Mouse (Mus musculus): ENCODE data around the gene Mdm1. TPM values are rescaled to one million over a fixed set of nuclear protein-coding genes. Genes with fewer than 3 reads are reported as not detected.

Gene Mdm1
- polyA plus RNA-seq (2015; fragmentation: Nextera tagmentation; extraction: Ambion mirVana): 15.2 and 17.9 TPM in 2 replicates

DNA sequence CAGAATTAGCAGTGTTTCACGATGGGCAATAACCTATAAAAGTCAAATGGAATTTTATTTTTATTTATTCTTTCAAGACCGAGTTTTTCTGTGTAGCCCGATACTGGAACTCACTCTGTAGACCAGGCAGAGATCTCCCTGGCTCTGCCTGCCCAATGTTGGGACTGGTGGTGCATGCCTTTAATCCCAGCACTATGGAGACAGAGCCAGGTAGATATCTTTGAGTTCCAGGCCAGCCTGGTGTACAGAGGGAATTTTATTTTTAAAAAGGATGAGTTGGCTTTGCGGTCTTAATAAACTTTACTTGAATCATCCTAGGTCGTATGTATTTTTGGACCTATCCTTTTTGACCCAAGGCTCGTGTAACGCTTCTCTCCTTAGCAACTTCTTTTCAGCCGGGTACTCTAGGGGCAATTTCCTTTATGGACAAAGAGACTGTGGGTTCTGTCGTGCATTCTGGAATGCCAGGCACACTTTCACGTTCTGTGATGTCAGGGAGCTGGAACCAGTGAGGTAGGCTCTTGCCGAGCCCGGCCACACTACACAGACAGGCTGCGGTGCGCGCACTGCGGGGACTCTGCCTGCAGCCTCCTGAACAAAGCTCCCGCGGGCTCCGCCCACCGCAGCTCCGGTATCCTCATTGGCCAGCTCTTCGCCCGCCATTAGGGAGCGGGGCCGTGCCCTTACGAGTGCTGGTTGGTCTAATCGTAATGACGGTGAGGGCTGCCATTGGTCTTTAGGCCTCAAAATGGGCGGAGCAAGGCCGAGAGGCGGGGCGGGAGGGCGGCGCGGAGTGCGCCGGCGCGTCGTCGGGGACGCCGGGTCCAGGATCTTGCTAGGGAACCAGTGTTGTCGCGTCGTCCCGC is at the start of gene Mdm1:
Gene Mdm1 (plus strand): TSS at position 794 of the 866 bp plus-strand sequence.
- Histone ChIP-seq H3K27ac (ENCODE audit: low read length) (no peak within 1 kb of the TSS), H3K27me3 (ENCODE audit: control insufficient read depth, insufficient read depth, low read length) (no peaks in the 10 kb centered on the region), H3K4me2 (ENCODE audit: low read depth, low read length) (peak within 1 kb of the TSS; percentile 73), H3K36me3 (ENCODE audit: control insufficient read depth, insufficient read depth, low read length) (no peaks in the 10 kb centered on the region), H3K4me3 (replicated peaks; ENCODE audit: low read length) (peak within 1 kb of the TSS; percentile 75), H3K9ac (ENCODE audit: low read length) (peak within 1 kb of the TSS; percentile 77), H3K9me3 (replicated peaks; ENCODE audit: control insufficient read depth, low read length) (no peaks in the 10 kb centered on the region), H3K4me1 (ENCODE audit: control insufficient read depth, insufficient read depth, low read length) (0 out of 2 replicates have a peak, but pooled peaks cover 4% of the 10 kb centered on the region)
- 5% methylated on average over 47 of the region's 47 CpGs for WGBS
- ATAC-seq (ENCODE audit: insufficient read depth, low FRiP score): peak; percentile 99

- H3K4me1 ChIP-seq (ENCODE audit: control insufficient read depth, insufficient read depth, low read length): 0 out of 2 replicates have a peak, but pooled peaks cover 4% of the 10 kb centered on the region
- no peaks in the 10 kb centered on the region for H3K9me3 ChIP-seq (replicated peaks; ENCODE audit: control insufficient read depth, low read length)
- no peak overlapping the region for H3K4me2 ChIP-seq (ENCODE audit: low read depth, low read length)
- no peak overlapping the region for H3K27ac ChIP-seq (ENCODE audit: low read length)
- ATAC-seq (ENCODE audit: insufficient read depth, low FRiP score): no peak
- no peak overlapping the region for H3K4me3 ChIP-seq (replicated peaks; ENCODE audit: low read length)
- H3K9ac ChIP-seq (ENCODE audit: low read length): no peak overlapping the region
- 72% methylated on average over 6 of the region's 6 CpGs for WGBS
- no peaks in the 10 kb centered on the region for H3K27me3 ChIP-seq (ENCODE audit: control insufficient read depth, insufficient read depth, low read length)
- H3K36me3 ChIP-seq (ENCODE audit: control insufficient read depth, insufficient read depth, low read length): no peaks in the 10 kb centered on the region
Measured at GRCm38 (mm10) chr10:118092745-118093144, 48.9 kb upstream of the Mdm1 start.

DNA sequence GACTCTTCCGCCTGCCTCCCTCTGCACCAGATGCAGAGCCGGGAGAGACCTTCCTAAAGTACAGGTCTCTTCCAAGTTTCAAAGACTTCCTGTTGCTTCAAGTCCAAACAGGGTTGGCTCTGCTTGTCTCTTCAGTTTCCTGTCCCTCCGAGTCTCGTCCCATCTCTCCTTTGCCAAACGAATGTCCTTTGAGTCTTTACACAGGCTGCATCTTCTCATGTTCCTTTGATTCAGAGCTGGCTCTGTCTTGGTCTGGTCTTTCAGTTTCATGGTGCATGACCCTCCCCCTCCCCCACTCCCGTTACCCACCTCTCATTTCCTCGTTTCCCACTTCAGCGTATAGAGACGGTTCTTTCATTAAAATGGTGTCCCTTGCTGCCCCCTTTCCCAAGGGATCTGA is 47.9 kb upstream of the Mdm1 start:
- 0 out of 2 replicates have a peak, but pooled peaks cover 2% of the 10 kb centered on the region for H3K4me1 ChIP-seq (ENCODE audit: control insufficient read depth, insufficient read depth, low read length)
- H3K4me2 ChIP-seq (ENCODE audit: low read depth, low read length): no peak overlapping the region
- 56% methylated on average over 9 of the region's 9 CpGs for WGBS

GRCm38 (mm10) chr10:118094853-118095252 is 46.8 kb upstream of the Mdm1 start:
- WGBS: 82% methylated on average over 4 of the region's 4 CpGs
- Histone ChIP-seq H3K9me3 (replicated peaks; ENCODE audit: control insufficient read depth, low read length) (no peaks in the 10 kb centered on the region), H3K27me3 (ENCODE audit: control insufficient read depth, insufficient read depth, low read length) (no peaks in the 10 kb centered on the region), H3K27ac (ENCODE audit: low read length) (no peak overlapping the region), H3K4me3 (replicated peaks; ENCODE audit: low read length) (no peak overlapping the region), H3K4me1 (ENCODE audit: control insufficient read depth, insufficient read depth, low read length) (0 out of 2 replicates have a peak, but pooled peaks cover 2% of the 10 kb centered on the region), H3K36me3 (ENCODE audit: control insufficient read depth, insufficient read depth, low read length) (no peaks in the 10 kb centered on the region), H3K9ac (ENCODE audit: low read length) (no peak overlapping the region), H3K4me2 (ENCODE audit: low read depth, low read length) (no peak overlapping the region)
- no peak for ATAC-seq (ENCODE audit: insufficient read depth, low FRiP score)

More for the DNA sequence above, 47.9 kb upstream of the Mdm1 start:
- Histone ChIP-seq H3K9ac (ENCODE audit: low read length) (no peak overlapping the region), H3K9me3 (replicated peaks; ENCODE audit: control insufficient read depth, low read length) (no peaks in the 10 kb centered on the region), H3K27ac (ENCODE audit: low read length) (no peak overlapping the region), H3K36me3 (ENCODE audit: control insufficient read depth, insufficient read depth, low read length) (no peaks in the 10 kb centered on the region), H3K27me3 (ENCODE audit: control insufficient read depth, insufficient read depth, low read length) (no peaks in the 10 kb centered on the region), H3K4me3 (replicated peaks; ENCODE audit: low read length) (no peak overlapping the region)
- ATAC-seq (ENCODE audit: insufficient read depth, low FRiP score): no peak

- Histone ChIP-seq H3K9me3 (replicated peaks; ENCODE audit: control insufficient read depth, low read length) (no peaks in the 10 kb centered on the region), H3K9ac (ENCODE audit: low read length) (no peak overlapping the region), H3K4me2 (ENCODE audit: low read depth, low read length) (no peak overlapping the region), H3K27me3 (ENCODE audit: control insufficient read depth, insufficient read depth, low read length) (no peaks in the 10 kb centered on the region), H3K4me3 (replicated peaks; ENCODE audit: low read length) (no peak overlapping the region), H3K36me3 (ENCODE audit: control insufficient read depth, insufficient read depth, low read length) (no peaks in the 10 kb centered on the region), H3K27ac (ENCODE audit: low read length) (no peak overlapping the region), H3K4me1 (ENCODE audit: control insufficient read depth, insufficient read depth, low read length) (0 out of 2 replicates have a peak, but pooled peaks cover 2% of the 10 kb centered on the region)
- 80% methylated on average over 6 of the region's 6 CpGs for WGBS
- ATAC-seq (ENCODE audit: insufficient read depth, low FRiP score): no peak
Measured at GRCm38 (mm10) chr10:118096223-118096622, 45.4 kb upstream of the Mdm1 start.

DNA sequence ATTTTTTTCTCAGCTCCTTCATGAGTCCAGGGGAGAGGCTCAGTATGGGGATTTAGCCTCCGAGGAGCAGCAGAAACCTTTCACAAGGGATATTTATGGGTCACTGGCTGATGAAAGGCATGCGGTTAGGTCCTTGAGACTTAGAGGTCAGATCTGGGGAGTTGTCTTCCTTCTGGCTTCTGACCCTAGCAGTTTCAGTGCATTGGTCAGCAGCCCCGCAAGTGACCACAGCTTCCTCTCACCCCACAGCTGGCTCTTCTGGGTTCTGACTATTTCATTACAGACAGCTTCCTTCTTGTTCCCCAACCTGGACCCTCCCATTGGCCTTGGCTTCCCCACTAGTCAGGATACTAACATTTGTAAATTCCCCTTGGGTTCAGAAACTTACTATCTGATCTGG is 43.7 kb upstream of the Mdm1 start:
- 0 out of 2 replicates have a peak, but pooled peaks cover 2% of the 10 kb centered on the region for H3K4me1 ChIP-seq (ENCODE audit: control insufficient read depth, insufficient read depth, low read length)
- H3K27ac ChIP-seq (ENCODE audit: low read length): no peak overlapping the region
- H3K9me3 ChIP-seq (replicated peaks; ENCODE audit: control insufficient read depth, low read length): no peaks in the 10 kb centered on the region
- no peaks in the 10 kb centered on the region for H3K27me3 ChIP-seq (ENCODE audit: control insufficient read depth, insufficient read depth, low read length)
- H3K4me2 ChIP-seq (ENCODE audit: low read depth, low read length): no peak overlapping the region
- no peaks in the 10 kb centered on the region for H3K36me3 ChIP-seq (ENCODE audit: control insufficient read depth, insufficient read depth, low read length)
- H3K9ac ChIP-seq (ENCODE audit: low read length): no peak overlapping the region
- no peak overlapping the region for H3K4me3 ChIP-seq (replicated peaks; ENCODE audit: low read length)
- WGBS: 79% methylated on average over 3 of the region's 3 CpGs
- no peak for ATAC-seq (ENCODE audit: insufficient read depth, low FRiP score)

- Histone ChIP-seq H3K36me3 (ENCODE audit: control insufficient read depth, insufficient read depth, low read length) (no peaks in the 10 kb centered on the region), H3K9me3 (replicated peaks; ENCODE audit: control insufficient read depth, low read length) (no peaks in the 10 kb centered on the region), H3K27ac (ENCODE audit: low read length) (no peak overlapping the region), H3K4me2 (ENCODE audit: low read depth, low read length) (no peak overlapping the region), H3K27me3 (ENCODE audit: control insufficient read depth, insufficient read depth, low read length) (no peaks in the 10 kb centered on the region), H3K9ac (ENCODE audit: low read length) (no peak overlapping the region), H3K4me1 (ENCODE audit: control insufficient read depth, insufficient read depth, low read length) (no peaks in the 10 kb centered on the region), H3K4me3 (replicated peaks; ENCODE audit: low read length) (no peak overlapping the region)
- ATAC-seq (ENCODE audit: insufficient read depth, low FRiP score): no peak
- 71% methylated on average over 5 of the region's 5 CpGs for WGBS
Measured at GRCm38 (mm10) chr10:118100570-118100969, 41.0 kb upstream of the Mdm1 start.

- H3K4me1 ChIP-seq (ENCODE audit: control insufficient read depth, insufficient read depth, low read length): no peaks in the 10 kb centered on the region
- no peak overlapping the region for H3K9ac ChIP-seq (ENCODE audit: low read length)
- H3K27ac ChIP-seq (ENCODE audit: low read length): no peak overlapping the region
- no peak overlapping the region for H3K4me2 ChIP-seq (ENCODE audit: low read depth, low read length)
- 82% methylated on average over 2 of the region's 2 CpGs for WGBS
- H3K36me3 ChIP-seq (ENCODE audit: control insufficient read depth, insufficient read depth, low read length): no peaks in the 10 kb centered on the region
- H3K9me3 ChIP-seq (replicated peaks; ENCODE audit: control insufficient read depth, low read length): no peaks in the 10 kb centered on the region
- ATAC-seq (ENCODE audit: insufficient read depth, low FRiP score): no peak
- no peaks in the 10 kb centered on the region for H3K27me3 ChIP-seq (ENCODE audit: control insufficient read depth, insufficient read depth, low read length)
- no peak overlapping the region for H3K4me3 ChIP-seq (replicated peaks; ENCODE audit: low read length)
Measured at GRCm38 (mm10) chr10:118101056-118101455, 40.6 kb upstream of the Mdm1 start.

- Histone ChIP-seq H3K36me3 (ENCODE audit: control insufficient read depth, insufficient read depth, low read length) (no peaks in the 10 kb centered on the region), H3K27me3 (ENCODE audit: control insufficient read depth, insufficient read depth, low read length) (no peaks in the 10 kb centered on the region), H3K4me2 (ENCODE audit: low read depth, low read length) (peak overlapping the region; percentile 57), H3K9ac (ENCODE audit: low read length) (peak overlapping the region; percentile 51), H3K27ac (ENCODE audit: low read length) (no peak overlapping the region), H3K9me3 (replicated peaks; ENCODE audit: control insufficient read depth, low read length) (no peaks in the 10 kb centered on the region), H3K4me3 (replicated peaks; ENCODE audit: low read length) (peak overlapping the region; percentile 43), H3K4me1 (ENCODE audit: control insufficient read depth, insufficient read depth, low read length) (no peaks in the 10 kb centered on the region)
- under 1% methylated on average over 20 of the region's 20 CpGs for WGBS
- ATAC-seq (ENCODE audit: insufficient read depth, low FRiP score): peak; percentile 91
Measured at GRCm38 (mm10) chr10:118103020-118103666, 38.5 kb upstream of the Mdm1 start.
